Mouse (Mus musculus) central nervous system, embryonic 11.5 days (tissue): Measurements from ENCODE around the gene Irak4. TPM values are rescaled to one million over a fixed set of nuclear protein-coding genes. Genes with fewer than 3 reads are reported as not detected.

Experiments
- polyA plus RNA-seq: library from polyadenylated mRNA; depleted of rRNA; stranded (reverse); fragments of >200 nt; gene quantifications from 2 replicates; pipeline ENCODE4 v1.2.3, GENCODE M21; 2012; rRNA removed

Irak4 gene
- 2.2 TPM in 2 replicates for polyA plus RNA-seq

DNA sequence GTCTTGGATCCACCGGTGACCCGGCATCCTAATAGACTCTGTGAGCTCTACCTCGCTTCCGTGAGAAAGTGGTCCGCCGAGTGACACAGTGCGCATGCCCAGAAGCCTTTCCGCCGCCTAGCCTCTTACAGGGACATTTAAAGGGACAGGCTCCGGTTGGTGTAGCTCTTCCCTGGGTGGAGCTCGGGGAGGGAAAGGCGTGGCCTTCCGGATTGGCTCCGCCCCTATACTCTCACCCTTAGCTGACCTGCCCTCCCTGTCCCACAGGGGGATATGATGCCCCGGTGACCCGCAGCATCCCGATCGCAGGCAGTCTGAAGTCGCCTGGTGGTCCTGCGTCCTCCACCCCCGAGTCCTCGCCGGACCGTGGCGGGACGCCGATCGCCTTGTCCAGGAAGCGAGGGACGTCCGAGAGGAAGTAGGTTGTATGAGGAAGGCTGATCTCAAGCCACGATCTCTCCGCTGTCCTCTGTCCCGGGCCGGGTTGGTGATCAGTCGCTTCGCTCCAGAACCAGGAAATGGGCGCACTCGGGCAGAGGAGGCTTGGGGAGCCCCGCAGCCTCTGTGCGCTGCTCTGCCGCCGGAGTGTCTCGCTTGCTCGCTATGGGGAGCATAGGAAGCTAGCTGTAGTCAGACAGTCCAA, at the start of gene Irak4, which contains the start of gene Pus7l:
Gene Irak4, plus strand, starts transcription at position 235 of the 643 bp plus-strand sequence.
Gene Pus7l, minus strand, starts transcription at position 139 of the 643 bp plus-strand sequence.

DNA sequence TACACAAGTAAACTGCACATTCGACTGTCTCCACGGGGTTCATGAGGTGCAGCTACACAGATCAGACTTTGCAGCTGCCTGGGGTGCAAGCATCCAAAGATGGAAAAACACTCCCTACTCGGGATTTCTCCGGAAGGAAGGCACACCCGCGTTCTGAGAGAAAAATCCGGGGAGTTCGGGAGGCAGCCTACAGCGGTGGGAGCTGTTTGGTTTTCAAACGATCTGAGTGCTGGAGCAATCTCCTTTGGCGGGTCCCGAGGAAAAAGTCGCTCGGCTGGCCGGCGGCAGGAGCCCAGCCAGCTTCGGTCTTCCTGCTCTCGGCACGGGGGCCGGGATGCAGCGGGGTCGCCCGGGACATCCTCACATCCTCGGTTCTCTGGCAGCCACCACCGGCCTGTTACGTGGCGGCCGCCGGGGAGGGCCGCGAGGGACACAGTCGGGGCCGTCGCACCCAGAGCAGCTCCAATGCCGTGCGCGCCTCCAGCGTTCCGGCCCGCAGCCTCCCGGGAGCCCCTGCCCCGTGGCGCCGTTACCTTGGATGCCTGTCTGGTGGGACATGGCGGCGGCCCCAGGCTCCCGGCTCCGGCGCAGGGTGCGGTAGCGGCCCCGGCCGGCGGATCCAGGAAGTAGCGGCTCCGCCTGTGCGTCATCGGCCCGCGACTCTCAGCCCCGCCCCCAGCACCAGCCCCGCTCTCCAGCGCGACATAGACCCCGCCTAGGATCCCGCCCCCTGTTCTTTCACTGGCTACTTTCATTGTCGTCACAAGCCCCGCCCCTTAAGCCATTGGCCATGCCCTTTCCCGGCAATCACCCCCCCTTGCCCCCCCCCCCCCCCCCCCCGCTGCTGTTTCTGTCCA, 46.0 kb downstream of the Irak4 start, which contains the start of gene Twf1:
Gene Twf1, minus strand, starts transcription at position 671 of the 857 bp plus-strand sequence.

DNA sequence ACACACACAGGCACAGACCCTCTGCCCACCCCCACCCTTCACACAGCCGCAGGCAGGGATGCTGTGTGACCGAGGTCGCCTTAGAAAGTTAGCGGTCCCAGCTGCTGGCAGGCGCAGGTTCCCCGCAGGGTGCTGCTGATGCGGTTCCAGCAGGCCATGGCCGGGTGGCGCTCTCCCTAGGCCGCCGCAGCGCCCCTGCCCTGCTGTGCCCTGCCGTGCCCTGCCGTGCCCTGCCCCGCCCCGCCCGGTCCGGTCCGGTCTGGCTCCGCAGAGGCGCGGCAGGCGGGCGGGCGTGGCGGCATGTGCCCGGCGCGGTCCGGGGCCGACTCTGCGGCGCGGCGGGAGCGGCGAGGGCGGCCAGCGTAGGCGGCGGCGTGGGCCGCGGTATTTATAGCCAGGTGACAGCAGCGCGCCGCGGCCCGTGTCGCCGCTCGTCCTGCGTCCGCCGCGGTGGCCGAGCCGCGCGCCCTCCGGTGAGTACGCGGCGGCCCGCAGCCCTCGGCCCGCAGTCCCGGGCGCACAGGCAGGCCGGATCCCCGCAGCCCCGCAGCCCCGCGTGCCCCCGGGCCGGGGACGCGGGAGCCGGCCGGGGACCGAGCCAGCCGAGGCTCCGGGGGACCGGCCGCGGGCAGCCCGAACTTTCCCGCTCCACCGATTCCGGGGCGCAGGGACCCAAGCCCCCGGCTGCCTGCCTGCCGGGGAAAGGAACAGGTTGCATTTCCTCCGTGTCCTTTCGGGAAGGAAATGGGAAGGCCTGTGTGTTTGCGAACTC, 85.6 kb downstream of the Irak4 start, which contains the start of gene Tmem117:
Gene Tmem117, plus strand, starts transcription at position 403 of the 772 bp plus-strand sequence.

Other genes with a start within 250 kb of the Irak4 start
- 7.5 and 9.6 TPM in 2 replicates for gene Adamts20, start 78.2 kb upstream of the Irak4 start, polyA plus RNA-seq
- 6.6 and 8.2 TPM in 2 replicates for gene Pus7l, start 96 bp upstream of the Irak4 start, polyA plus RNA-seq
- 51.8 and 58.5 TPM in 2 replicates for gene Twf1, start 46.2 kb downstream of the Irak4 start, polyA plus RNA-seq
- gene Tmem117, start 85.6 kb downstream of the Irak4 start, polyA plus RNA-seq = 0.41 and 0.67 TPM in 2 replicates